Mouse (Mus musculus) spleen, adult 2 months (tissue): ENCODE data around the gene Wdfy3.

ENCODE experiments used
- CTCF ChIP-seq: fragments of 200-500 bp; IDR thresholded peaks from 2 replicates; pipeline ENCODE4 v1.5.1; 2011; ENCODE audit warnings: mild to moderate bottlenecking, inconsistent platforms; ENCODE audit not compliant: insufficient read depth, insufficient read length, insufficient replicate concordance; ENCODE audit errors: extremely low read depth
- POLR2A ChIP-seq: fragments of 200-500 bp; IDR thresholded peaks from 2 replicates; pipeline ENCODE4 v1.6.1; 2011; ENCODE audit warnings: low read depth, low read length, inconsistent platforms

- TF ChIP-seq POLR2A (no peak), CTCF (no peak)
These were observed 240.8 kb downstream of the Wdfy3 start for GRCm38 (mm10) chr5:101828932-101829331.
